Mouse (Mus musculus): ENCODE data around the gene Grm5.

DNA sequence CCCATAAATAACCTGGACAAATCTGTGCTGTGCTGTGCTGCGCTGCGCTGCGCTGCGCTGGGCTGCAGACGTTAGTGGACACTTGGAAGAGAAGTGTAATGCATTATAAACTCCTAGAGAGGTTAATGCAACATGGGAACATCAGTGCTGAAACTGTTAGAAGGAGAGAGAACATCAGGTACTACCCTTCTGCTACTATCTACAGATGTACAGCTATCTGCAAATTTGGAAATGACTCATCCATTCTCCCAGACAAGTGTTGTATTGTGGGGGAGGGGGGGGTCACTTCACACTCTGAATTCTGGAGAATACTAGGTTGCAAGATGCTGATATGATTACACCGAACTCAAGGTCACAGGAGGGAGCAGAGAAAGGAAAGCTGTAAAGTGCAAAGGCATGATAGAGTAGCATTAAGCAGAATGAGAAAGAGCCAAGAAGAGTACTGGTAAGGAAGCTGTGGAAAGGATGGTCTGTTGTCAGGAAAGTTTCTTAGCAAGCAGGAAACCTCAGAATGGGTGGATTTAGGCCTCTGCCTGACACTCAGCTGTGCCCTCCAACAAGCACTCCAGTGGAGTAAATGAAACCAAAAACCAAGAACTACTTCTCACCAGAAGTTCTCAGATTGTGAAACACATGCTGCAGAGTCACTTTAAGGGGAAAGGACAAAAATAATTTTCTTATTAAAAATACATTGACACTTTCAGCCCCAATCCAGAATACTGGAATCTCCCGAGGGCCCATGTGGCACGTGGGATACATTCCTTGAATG, 544.3 kb downstream of the Grm5 start:
- TF ChIP-seq POLR2A (IDR thresholded peaks at IDR 0.05; ENCODE audit: low read depth, low read length) (no peak), CTCF (IDR thresholded peaks at IDR 0.05; ENCODE audit: extremely low read depth, insufficient read length, insufficient replicate concordance, low read depth, low read length) (no peak)
